Mouse (Mus musculus): ENCODE data around the gene Wrap53. TPM values are rescaled to one million over a fixed set of nuclear protein-coding genes. Genes with fewer than 3 reads are reported as not detected.

Gene Wrap53
- total RNA-seq, 2 experiments from 2014 or later = 9.2 to 9.7 TPM

DNA sequence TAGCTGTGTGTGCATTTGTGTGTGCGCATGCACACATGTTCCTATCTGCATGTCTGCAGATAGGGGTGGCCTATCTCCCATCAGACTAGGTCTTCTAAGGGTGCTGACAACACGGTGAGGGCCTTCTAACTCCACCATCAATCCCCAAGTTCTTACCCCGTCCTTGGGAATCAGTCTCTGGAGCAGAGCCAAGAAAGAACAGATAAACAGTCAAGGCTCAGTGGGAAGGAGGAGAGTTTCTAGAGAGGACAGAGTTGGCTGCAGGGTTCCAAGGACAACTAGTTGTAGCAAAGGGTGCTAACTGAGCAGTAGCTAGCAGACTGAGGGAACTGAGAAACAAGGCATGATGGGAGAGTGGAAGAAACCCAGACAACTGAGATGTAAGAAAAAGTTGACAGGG lies 21.7 kb upstream of the Wrap53 start:
- peak in 1 of 2 experiments; percentile 32 for DNase-seq

DNA sequence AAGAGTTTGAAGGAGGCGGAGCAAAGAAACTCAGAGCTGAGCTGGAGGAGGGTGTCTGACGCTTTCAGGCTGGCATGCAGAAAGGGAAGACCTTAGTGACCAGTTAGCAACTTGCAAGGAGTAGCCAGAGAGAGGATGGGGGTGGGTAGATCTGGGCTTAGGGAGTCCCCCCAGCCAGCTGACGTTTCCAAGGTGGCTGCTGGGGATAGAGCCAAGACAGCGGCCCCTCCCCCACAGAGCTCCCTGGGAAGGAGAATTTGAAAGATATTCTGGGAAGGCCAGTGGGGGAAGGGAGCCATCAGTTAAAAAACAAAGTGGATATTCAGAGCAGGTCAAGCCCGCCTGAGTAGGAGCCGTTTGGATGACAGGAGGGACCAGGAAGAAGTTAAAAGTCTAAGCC lies 20.0 kb upstream of the Wrap53 start:
- peak; percentile 38 to 66 for DNase-seq

DNA sequence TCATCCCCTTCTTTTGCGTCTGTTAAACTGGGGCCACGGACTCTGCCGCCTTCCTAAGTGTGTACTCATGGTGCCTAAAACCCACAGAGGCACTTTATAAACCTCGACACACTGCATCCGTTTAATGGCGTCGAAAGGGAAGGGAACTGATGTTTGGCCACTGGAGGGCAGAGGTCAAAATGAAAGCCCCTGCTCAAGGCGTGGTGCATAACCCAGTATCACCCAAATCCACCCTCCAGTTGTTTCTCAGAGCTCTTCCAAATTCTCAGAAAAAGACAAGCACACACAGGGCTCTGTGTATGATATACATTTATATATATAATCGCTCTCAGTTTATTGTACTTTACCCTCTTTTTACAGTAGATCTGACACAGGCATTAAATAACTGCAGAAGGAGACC lies 19.4 kb upstream of the Wrap53 start:
- DNase-seq = no peak

DNA sequence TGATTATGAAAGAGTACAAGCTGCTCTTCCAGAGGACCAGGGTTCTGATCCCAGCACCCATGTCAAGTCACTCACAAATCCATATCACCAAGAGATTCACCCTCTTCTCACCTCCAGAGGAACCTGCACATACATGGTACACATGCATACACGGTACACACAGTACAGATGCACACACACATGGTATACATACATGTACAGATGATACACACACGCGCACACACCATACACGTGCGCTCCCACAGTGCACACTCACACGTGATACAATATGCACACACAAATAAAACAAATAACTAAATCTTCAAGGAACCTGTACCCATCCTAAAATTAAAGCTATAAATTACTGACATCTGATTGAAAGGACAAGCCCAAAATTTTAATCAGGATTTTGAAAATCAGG lies 14.8 kb upstream of the Wrap53 start:
- no peak for DNase-seq

DNA sequence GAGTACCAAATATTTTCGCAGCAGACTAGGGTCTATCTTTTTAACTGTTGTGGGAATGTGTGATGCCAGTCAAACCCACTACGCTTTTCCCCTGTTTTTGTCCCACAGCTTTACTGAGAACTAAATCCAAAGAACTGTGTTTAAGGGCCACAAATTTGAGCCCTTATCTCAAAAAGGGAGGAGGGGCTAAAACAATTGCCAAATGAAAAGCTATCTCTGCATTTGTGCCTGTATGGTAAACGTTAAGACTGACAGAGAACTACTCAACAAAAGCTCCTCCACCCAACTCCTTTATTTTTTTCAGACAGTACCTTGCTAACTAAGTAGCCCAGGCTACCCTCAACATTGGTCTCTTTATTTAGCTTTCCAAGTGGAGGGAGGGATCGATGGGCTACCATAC lies 12.7 kb upstream of the Wrap53 start:
- no peak for DNase-seq

DNA sequence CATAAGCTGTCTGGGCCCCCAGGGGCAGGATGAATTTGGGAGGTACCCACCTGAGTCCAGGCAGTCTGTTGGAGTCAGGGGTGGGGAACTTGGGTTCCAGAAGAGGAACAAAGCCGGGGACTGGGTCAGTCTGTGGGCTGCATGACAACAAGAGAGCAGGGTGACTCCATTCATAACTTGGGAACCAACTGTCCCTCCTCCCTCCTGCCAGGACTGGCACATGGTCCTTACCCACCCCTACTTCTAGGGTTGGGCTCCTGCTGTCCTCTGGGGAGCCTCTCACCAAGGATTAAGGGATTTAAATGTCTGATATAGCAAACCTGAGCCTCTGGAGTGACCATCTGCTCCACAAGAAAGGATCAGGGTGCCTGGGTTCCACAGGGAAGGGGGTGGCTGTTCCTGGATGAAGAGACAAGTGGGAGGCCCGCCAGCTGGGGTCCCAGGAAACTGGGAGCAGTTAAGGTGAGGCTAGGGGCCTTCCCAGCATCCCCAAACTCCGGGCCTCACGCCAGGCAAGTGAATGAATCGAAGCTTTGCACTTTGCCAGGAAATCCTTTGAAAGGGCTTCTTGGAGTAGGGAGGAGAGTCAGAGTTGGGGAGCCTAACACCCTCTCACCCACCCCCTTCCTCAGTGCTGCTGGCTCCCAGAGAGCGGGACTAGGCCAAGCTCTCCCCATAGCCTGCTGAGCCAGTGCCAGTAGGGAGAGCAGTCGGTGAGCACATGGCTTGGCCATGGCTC lies 12.0 kb upstream of the Wrap53 start:
- no peak for DNase-seq

DNA sequence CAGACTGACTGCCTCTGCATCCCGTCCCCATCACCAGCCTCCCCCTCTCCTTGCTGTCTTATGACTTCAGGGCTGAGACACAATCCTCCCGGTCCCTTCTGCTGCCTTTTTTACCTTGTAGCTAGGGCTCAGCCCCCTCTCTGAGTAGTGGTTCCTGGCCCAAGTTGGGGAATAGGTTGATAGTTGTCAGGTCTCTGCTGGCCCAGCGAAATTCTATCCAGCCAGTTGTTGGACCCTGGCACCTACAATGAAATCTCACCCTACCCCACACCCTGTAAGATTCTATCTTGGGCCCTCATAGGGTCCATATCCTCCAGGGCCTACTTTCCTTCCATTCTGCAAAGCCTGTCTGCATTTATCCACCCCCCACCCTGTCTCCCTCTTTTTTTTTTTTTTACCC lies 11.4 kb upstream of the Wrap53 start:
- DNase-seq = no peak

DNA sequence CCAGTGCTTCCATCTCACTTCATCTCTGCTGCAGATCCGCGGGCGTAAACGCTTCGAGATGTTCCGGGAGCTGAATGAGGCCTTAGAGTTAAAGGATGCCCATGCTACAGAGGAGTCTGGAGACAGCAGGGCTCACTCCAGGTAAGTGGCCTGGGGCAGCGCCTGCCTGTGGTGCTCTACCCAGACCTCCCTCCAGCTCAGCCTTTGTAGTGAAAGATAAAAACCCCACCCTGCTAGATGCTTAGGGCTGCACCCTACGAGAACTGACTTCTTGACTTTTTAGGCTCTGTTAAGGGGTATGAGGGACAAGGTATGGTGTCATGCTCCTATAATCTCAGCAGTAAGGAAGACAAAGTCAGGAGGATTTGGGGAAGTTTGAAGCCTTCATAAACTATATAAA lies 10.6 kb upstream of the Wrap53 start:
- no peak for DNase-seq

DNA sequence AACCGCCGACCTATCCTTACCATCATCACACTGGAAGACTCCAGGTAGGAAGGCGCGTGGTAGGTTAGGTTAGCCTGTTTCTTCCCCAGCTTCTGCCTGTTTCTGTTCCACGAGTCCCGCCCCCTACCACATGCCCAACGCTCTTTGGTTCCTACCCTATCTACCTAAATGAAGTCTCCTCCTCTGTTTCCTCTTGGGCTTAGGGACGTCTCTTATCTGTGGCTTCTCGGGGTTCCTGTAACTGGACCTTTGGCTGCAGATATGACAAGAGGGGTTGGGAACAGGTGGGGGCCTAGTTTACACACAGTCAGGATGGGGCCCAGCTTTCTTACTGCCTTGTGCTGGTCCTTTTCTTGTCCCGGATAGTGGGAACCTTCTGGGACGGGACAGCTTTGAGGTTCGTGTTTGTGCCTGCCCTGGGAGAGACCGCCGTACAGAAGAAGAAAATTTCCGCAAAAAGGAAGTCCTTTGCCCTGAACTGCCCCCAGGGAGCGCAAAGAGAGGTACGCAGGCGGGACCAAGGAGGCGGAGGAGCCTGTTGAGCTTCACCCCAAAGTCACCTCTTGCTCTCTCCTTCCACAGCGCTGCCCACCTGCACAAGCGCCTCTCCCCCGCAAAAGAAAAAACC lies 9.3 kb upstream of the Wrap53 start:
- no peak for DNase-seq

DNA sequence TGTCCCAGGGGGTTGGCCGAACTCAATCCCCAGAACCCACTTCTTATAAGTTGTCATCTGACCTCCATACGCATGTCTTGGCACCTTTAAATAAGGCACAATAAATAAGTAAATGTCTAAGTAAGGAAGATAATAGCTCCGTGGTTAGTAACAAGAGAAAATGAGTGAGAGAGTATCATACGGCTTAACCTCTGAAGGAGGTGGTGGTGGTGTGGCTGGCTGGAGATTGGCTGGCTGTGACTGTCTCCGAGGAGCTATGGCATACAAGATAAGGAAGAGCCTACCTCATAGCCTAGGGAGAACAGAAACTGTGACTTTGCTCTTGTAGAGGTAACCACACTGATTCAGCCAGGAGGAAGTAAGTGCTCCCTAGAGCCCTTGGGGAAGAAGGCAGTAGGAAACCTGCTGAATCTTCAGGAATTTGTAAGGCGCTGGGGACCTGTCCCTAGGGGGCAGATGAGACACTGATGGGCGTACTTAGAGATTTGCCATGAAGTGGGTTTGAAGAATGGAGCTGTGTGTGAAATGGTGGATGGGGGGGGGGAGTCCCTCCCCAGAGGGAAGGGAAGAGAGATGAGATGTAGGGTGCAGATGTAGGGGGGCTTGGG lies 5.8 kb upstream of the Wrap53 start:
- DNase-seq = no peak

DNA sequence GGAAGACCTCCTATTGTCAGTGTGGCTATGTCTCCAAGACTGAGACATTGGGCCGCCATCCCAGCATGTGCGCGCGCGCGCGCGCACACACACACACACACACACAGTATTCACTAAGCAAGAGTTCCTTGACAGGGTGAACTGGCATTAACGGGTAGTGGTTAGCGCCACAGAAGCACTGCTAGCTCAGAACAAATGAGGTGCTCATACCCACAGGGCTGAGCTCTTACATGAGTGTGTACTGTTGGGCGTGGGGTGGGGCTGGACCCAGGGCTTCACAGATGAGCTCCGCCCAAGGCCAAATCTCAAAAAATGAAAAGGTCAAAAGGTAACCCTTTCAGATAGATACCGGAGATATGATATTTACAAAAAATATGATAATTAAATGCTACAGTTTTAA lies 4.9 kb upstream of the Wrap53 start:
- DNase-seq = no peak

DNA sequence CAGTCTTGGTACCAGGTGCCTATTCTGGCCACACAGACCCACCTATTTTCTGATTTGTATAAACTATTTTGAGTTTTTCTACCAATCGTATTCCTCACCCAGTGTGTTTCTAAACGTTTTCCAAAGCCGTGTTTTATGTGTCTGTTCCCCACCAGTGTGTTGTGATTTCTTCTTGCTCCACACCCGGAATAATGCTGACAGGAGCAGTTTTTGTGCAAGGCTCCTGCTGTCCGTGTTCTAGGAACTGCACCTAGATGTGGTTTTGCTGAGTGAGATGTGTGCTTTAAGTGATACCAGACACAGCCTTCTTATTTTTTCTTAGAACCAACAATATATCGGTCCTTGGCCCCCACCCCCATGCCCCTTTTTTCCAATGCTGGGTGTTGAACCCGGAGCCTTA lies 4.0 kb upstream of the Wrap53 start:
- DNase-seq = no peak

DNA sequence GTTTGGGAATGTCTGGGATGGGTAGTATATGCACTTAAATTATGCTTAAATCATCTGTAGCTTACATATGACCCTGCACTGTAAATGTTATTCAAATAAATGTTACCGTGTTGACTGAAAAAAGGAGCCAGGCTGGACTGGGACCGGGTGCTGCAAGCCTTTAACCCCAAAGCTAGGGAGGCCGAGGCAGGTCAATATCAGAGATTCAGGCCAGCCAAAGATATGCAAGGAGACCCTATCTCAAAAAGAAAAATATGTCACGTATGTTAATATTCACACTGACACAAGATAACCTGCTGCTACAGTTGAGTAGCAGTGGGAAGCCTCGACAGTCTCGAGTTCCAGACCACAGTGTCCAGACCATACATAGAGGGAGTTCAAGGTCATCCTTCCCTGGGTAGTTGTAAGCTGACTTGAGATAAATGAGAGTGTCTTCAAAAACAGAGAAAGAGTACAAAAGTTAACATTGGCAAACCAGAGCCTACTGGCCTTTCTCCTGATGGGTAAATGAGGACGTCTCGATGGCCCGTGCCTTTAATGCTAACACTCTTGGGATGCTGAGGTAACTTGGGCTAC lies 2.3 kb upstream of the Wrap53 start:
- no peak for DNase-seq

DNA sequence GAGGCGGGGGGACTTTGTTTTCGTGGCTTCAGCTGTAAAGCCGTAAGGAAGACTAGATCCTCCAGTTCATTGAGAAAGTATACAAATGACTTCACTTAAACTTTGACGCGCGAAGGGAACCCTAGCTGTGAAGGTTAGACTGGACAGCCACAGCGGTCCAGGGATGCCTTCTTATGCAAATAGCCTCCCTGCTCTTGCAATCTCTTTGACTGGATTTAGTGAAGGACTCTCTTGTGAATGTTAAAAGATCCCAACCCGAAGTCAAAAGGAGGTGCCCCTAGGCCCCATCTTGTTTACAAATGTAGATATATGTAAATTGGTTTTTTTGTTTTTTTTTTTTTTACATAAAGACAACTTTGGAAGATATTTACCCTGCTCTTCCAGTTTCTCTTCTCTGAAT lies 1.8 kb upstream of the Wrap53 start:
- no peak for DNase-seq

DNA sequence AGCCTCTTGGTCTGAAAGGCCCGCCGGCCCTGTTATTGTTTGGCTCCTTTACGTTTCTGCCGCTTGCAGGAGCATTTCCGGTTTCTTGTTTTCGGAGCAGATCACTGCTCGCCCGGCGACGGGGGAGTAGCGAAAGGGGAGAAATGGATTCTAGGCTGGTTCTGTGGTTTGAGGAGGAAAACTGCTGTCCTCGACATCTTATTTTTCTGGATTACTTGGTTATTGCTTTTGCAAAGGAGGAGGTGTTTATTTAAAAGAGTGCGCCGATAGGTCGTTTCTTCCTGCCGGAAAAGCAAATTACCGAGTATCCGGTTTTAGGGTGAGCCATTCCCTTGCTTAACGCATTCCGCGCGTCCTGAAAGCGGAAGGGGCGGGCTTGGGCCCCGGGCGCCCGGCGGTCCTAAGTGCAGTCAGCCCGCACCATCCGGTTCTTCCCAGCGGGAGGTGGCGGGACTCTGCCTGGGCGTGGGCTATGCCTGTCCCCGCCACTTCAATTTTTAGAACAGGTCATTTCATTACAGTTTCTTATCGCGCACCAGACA lies 1.2 kb upstream of the Wrap53 start:
- DNase-seq = peak; percentile 95

DNA sequence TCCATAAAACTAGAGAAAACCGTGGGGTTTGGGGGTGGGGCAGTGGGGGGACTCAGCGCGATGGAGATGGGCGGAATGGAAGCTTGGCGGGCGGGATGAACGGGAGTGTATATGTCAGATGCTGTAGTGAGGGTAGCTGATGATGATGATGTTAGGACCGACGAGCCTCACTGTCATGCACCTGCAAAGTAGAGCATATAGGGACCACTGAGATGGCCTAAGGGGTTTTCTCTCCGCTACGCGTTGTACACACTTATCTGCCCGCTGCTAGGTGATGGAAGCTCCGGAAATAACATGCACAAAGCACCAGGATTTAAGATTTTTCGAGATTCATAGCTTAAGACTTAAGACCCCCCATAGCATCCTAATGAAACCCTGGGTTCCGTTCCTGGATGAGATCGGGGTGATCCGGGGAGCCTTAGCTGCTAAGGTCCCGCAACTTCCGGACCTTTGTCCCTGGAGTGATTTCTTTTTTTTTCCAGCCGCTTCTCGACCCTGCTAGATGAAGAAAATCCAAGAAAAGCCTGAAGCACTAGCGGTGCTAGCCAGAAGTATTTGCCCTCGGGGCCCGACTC lies 604 bp upstream of the Wrap53 start:
- DNase-seq = no peak

DNA sequence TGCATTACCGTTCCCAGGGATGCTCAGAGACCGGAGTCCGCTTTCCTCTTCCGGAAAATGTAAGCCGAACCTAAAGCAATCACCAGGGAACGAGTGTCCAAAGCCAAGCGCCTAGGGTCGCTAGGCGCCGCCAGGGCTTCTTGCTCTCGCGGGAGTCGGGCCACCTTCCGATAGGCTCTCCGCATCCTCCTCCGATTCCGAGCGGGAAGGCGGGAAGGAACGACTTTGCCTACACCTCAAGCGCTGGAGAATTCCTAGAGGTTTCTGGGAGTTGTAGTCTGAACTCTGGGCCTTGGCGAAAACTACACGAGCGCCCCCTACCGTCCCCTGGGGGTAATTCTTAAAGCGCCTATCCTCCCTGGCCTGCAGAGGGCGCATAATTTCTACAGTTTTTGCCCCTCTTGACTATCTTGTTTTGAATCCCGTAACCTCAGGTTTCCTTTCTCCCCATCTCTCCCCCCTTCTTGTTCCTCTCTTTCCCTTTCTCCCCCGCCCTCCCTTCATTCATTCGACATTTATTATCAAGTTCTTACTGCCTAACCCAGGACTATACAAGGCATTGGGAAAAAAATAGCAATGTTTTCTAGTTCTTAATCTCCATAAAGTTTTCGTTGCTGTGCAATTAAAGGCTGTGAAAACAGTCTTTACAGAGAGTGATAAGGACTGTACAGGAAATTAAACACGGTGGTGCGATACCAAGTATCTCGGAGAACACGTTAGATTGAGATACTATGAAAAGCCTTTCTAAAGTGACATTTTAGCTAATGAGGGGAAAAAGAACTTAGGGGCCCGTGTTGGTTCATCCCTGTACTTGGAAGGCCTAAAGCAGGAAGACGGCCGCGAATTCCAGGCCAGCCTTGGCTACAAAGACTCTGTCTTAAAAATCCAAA lies 682 bp downstream of the Wrap53 start:
- DNase-seq = peak; percentile 95 to 96

DNA sequence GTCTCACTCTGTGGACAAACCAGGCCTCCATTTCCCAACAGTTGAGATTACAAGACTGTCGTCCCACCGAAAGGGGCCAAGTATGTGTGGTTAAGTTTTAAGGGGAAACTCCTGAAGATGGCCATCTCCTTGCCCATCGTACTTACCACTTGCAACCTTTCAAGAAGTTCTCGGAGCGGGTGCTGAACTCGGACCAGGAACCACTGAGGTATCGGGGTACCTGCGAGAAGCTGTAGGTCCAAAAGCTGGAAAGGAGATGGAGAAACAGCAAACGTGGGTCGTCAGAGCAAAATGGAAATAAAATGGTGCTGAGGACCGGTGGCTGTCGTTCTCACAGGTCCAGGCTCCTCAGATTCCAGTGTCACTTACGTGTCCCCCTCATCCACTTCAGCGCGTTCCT lies 1.8 kb downstream of the Wrap53 start:
- DNase-seq = no peak

DNA sequence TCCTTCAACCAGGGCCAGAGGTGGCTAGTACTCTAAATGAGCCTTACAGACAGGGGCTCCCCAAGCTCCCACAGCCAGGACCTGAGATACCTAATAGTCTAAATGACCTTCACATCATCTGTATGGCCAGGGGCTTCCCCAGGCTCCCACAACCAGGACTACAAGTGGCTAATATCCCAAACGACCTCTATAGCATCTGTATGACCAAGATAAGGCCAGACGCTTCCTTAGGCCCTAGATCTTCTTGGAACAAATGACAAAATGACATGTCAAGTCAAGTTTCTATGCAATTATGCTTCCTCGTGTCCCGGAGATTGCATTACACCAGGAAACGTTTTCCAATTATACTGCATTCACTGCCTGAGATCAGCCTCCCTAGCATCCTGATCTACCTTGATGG lies 3.7 kb downstream of the Wrap53 start:
- no peak for DNase-seq

DNA sequence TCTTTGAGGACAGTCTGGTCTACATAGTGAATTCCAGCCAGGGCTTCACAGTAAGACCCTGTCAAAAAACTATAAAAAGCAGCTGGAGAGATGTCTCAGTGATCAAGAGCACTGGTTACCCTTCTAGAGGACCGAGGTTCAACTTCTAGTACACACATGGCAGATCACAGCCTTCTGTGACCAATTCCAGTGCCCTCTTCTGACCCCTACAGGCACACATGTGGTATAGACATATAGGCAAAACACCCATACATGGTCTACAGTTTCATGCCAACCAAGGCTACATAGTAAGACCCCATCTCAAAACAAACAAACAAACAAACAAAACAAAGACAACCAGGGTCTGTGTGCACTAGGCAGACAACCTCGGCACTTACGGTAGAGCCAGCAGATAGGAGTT lies 4.8 kb downstream of the Wrap53 start:
- DNase-seq = no peak

DNA sequence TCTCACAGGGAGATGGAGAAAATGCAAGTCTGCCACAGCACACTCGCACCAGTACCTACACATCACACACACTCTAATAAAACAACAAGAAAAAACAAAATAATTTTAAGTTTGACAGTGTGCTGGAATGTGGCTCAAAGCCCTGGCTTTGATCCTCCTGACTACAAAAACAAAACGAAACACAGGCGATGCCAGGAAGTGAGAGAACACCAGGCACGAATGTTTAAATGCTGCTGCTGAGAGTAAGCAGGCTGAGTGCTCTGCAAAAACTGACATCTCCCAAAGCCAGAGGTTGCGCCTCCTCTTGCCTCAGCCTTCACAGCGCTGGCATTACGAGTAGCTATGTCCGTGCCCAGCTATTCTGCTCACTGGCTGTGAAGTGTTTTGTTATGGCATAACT lies 14.9 kb downstream of the Wrap53 start:
- no peak for DNase-seq

DNA sequence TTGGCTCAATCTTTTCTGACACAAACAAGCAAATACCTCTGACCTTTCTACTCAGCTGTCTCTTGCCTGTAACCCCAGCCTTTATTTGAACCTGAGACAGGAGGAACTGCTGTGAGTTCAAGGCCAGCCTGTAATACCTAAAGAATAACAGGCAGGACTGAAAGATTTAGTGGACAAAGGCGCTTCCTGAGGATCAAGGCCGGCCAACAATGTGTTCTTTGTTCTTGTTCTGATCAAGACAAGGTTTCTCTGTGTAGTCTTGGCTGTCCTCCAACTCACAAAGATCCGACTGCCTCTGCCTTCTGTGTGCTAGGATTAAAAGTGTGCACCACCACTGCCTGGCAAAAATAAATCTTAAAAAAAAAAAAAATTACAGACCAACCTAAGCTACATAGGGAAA lies 15.7 kb downstream of the Wrap53 start:
- no peak for DNase-seq
